Mouse (Mus musculus): ENCODE results near the gene Scpep1. TPM values are rescaled to one million over a fixed set of nuclear protein-coding genes. Genes with fewer than 3 reads are reported as not detected.

The Scpep1 gene
- polyA plus RNA-seq, 1 experiment = 94.3 TPM

Other genes with a start within 250 kb of the Scpep1 start
- gene Msi2, start 237.0 kb downstream of the Scpep1 start, polyA plus RNA-seq (2012; rRNA removed) = 44.7 and 47.1 TPM in 2 replicates
- 46.1 and 50.9 TPM in 2 replicates for gene Akap1, start 90.9 kb downstream of the Scpep1 start, polyA plus RNA-seq (2012; rRNA removed)
- not detected in 2 replicates for gene Elobl, start 11.5 kb upstream of the Scpep1 start, polyA plus RNA-seq (2012; rRNA removed)
- 9.7 and 10.9 TPM in 2 replicates for gene Coil, start 14.8 kb upstream of the Scpep1 start, polyA plus RNA-seq (2012; rRNA removed)
- gene Trim25, start 43.9 kb upstream of the Scpep1 start, polyA plus RNA-seq (2012; rRNA removed) = 12.9 and 18.2 TPM in 2 replicates
- gene Dgke, start 111.4 kb upstream of the Scpep1 start, polyA plus RNA-seq (2012; rRNA removed) = 5.7 and 6.4 TPM in 2 replicates
- gene Gm525, start 118.4 kb upstream of the Scpep1 start, polyA plus RNA-seq (2012; rRNA removed) = 0.18 and 0.72 TPM in 2 replicates

Measured in urinary bladder, adult 2 months (tissue).